In the genomic region with DNA sequence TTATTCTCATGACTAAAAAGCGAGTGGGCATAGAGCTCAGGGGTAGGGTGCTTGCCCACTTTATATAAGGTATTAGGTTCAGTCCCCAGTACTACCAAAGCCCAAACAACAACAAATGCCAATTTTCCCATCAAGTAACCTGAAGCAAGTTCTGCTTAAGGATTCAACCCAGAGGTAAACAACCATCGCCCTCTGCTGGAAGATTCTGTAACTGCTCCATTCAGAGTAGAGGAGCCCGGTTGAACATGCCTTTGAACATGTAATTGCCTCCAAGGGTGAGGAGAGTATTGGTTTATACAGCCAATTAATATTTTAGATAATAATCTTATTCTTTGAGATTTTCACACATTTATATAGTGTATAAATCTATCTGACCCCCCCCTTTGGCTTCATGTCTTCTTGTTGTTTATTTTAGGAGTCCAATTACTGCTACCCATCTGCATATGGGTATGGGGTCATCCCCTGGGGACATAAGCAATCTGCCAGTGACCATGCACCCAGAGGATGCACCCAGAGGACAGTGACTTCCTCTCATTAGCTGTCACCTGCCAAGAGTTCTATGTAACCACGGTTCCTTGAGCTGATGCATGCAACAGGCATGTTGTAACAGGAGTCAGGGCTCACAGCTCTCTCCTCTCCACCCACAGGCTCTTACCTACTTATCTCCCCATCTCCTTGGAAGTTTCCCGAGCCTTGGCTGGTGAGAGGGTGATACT, we compare ENCODE assay signal across 8 mouse cellular contexts. TPM values are rescaled to one million over a fixed set of nuclear protein-coding genes. Genes with fewer than 3 reads are reported as not detected.
A peak's percentile ranks its signal among the peaks of the same experiment; 100 is the strongest.
DNase-seq lines count a peak whose midpoint lies in the region; ATAC-seq lines count a peak whose summit lies in the region.
"Had no signal": no experiment of that assay in that cellular context is flagged by ENCODE, and none has a peak within 500 bp of the region (broad histone marks: within the 10 kb centered on the region; RNA-seq: fewer than 3 reads in every experiment).

No protein-coding gene starts in this region.

- no peaks in the 10 kb centered on the region for H3K27me3 ChIP-seq in forebrain, embryonic 11.5 days (ENCODE audit: control insufficient read depth, insufficient read depth, low read length)
- H3K27me3 ChIP-seq in hindbrain, embryonic 13.5 days, result no peaks in the 10 kb centered on the region
- H3K27me3 ChIP-seq: liver, embryonic 15.5 days had no signal

- 0 out of 2 replicates have a peak, but pooled peaks have one; percentile 21 for ATAC-seq in forebrain, embryonic 11.5 days (replicated peaks; ENCODE audit: low FRiP score)
- peak; percentile 72 for ATAC-seq in hindbrain, embryonic 13.5 days (ENCODE audit: low FRiP score)

- H3K27ac ChIP-seq in forebrain, embryonic 11.5 days (ENCODE audit: low read depth, low read length), result no peak overlapping the region
- no peak overlapping the region for H3K27ac ChIP-seq in hindbrain, embryonic 13.5 days
- H3K27ac ChIP-seq: liver, embryonic 15.5 days had no signal

- H3K4me2 ChIP-seq in forebrain, embryonic 11.5 days (ENCODE audit: low read depth, low read length, severe bottlenecking), result no peak overlapping the region
- H3K4me2 ChIP-seq in hindbrain, embryonic 13.5 days, result no peak overlapping the region
- H3K4me2 ChIP-seq: liver, embryonic 15.5 days had no signal

- peak; percentile 45 for DNase-seq in MEL-GATA-1-ER (ENCODE audit: extremely low read depth, low read depth)
- peak; percentile 80 for DNase-seq in c-Kit-positive CD71-negative TER-119-negative erythroid progenitor cells, embryonic 14.5 days (ENCODE audit: low read depth)
- DNase-seq in forebrain, embryonic 11.5 days (ENCODE audit: low spot score), result peak; percentile 80
- DNase-seq in layer of hippocampus, adult 9-11 months, result peak; percentile 48
- DNase-seq in lung, postnatal 25 days (ENCODE audit: low spot score), result peak; percentile 82
- DNase-seq in right cerebral cortex, postnatal 10 days (ENCODE audit: low spot score in 2 of 2), result peak; percentile 80 to 87

- no peaks in the 10 kb centered on the region for H3K36me3 ChIP-seq in forebrain, embryonic 11.5 days (ENCODE audit: control insufficient read depth, insufficient read depth, low read length)
- no peaks in the 10 kb centered on the region for H3K36me3 ChIP-seq in hindbrain, embryonic 13.5 days
- H3K36me3 ChIP-seq: liver, embryonic 15.5 days had no signal

- H3K9ac ChIP-seq in forebrain, embryonic 11.5 days (ENCODE audit: low read length), result no peak overlapping the region
- no peak overlapping the region for H3K9ac ChIP-seq in hindbrain, embryonic 13.5 days
- H3K9ac ChIP-seq: liver, embryonic 15.5 days had no signal

- no peaks in the 10 kb centered on the region for H3K4me1 ChIP-seq in forebrain, embryonic 11.5 days (replicated peaks; ENCODE audit: control insufficient read depth, insufficient read depth, low read length)
- no peaks in the 10 kb centered on the region for H3K4me1 ChIP-seq in hindbrain, embryonic 13.5 days (replicated peaks)
- H3K4me1 ChIP-seq: liver, embryonic 15.5 days had no signal

- H3K9me3 ChIP-seq in forebrain, embryonic 11.5 days (ENCODE audit: control insufficient read depth, low read length), result no peaks in the 10 kb centered on the region
- H3K9me3 ChIP-seq in hindbrain, embryonic 13.5 days, result no peaks in the 10 kb centered on the region
- H3K9me3 ChIP-seq: liver, embryonic 15.5 days had no signal

- 37% methylated on average over 5 of the region's 5 CpGs for WGBS in forebrain, embryonic 11.5 days
- 34% methylated on average over 5 of the region's 5 CpGs for WGBS in hindbrain, embryonic 13.5 days

- H3K4me3 ChIP-seq in forebrain, embryonic 11.5 days (ENCODE audit: low read depth, low read length), result no peak overlapping the region
- no peak overlapping the region for H3K4me3 ChIP-seq in hindbrain, embryonic 13.5 days
- H3K4me3 ChIP-seq: liver, embryonic 15.5 days had no signal

RNA-seq across cellular contexts. Expression of gene Proser2, which starts 38.0 kb away (rescaled TPM):
- polyA plus RNA-seq in forebrain, embryonic 11.5 days (2014; fragmentation: Nextera tagmentation; extraction: Ambion mirVana), result 2.8 and 3.8 TPM in 2 replicates
- 5.7 and 5.8 TPM in 2 replicates for polyA plus RNA-seq in hindbrain, embryonic 13.5 days (2015; fragmentation: Nextera tagmentation; extraction: Ambion mirVana)

RNA-seq across cellular contexts. Expression of gene Echdc3, which starts 44.8 kb away (rescaled TPM):
- 2.3 and 2.9 TPM in 2 replicates for polyA plus RNA-seq in forebrain, embryonic 11.5 days (2014; fragmentation: Nextera tagmentation; extraction: Ambion mirVana)
- 1.8 and 2.3 TPM in 2 replicates for polyA plus RNA-seq in hindbrain, embryonic 13.5 days (2015; fragmentation: Nextera tagmentation; extraction: Ambion mirVana)
